Mouse (Mus musculus) liver, adult 2 months (tissue): ENCODE measurements at regions not wholly inside any gene's neighbourhood (a gene's known extent, or its start where the extent isn't known, plus 50 kb on each side); places are given as distances from the start of the nearest gene placed in this dataset.

ENCODE experiments used
- CTCF ChIP-seq: fragments of 200-500 bp; IDR thresholded peaks from 2 replicates; pipeline ENCODE4 v1.5.1; 2011; ENCODE audit warnings: low read depth, low read length, control low read depth
- POLR2A ChIP-seq: fragments of 200-500 bp; IDR thresholded peaks from 2 replicates; pipeline ENCODE4 v1.6.1; 2011; ENCODE audit warnings: low read length, control low read depth; ENCODE audit not compliant: insufficient read depth; ENCODE audit errors: extremely low read depth

DNA sequence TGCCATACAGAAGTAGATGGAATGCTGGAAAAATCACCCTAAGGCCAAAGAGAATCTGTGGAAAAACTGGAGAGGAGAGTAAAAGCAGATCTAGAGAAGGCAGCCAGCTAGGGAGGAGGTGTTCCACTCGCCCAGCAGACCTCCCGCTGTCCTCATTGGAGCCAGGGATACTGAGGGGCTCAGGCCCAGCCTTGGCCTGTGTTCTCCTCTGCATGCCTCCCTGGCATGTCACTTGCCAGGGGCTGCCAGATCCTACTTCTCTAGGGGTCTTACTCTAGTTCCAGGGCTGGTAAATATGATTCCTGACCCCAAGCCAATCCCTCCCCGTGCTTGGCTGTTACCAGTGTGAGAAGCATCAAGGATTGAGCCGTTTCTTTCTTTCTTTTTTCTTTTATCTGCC, 59.5 kb upstream of the Cdon start:
- TF ChIP-seq POLR2A (no peak), CTCF (no peak)
